Mouse (Mus musculus): Measurements from ENCODE around the gene Srd5a1. TPM values are rescaled to one million over a fixed set of nuclear protein-coding genes. Genes with fewer than 3 reads are reported as not detected.
"Not testable (repeated sequence)": the region's sequence is repeated elsewhere in the genome, so short reads cannot be mapped to it uniquely, and the experiment has no call there.

Gene Srd5a1
- total RNA-seq, 2 experiments from 2014 or later: 2.4 to 2.5 TPM

GRCm38 (mm10) chr13:69627941-69628340 is 16.7 kb upstream of the Srd5a1 start:
- DNase-seq: no peak
- intact Hi-C loops (cut with DNase I): no loop called here

GRCm38 (mm10) chr13:69624510-69624909 is 13.3 kb upstream of the Srd5a1 start:
- DNase-seq: no peak
- intact Hi-C loops (cut with DNase I): no loop called here

GRCm38 (mm10) chr13:69623843-69624242 is 12.6 kb upstream of the Srd5a1 start:
- intact Hi-C loops (cut with DNase I): no loop called here
- DNase-seq: no peak

GRCm38 (mm10) chr13:69616716-69617115 is 5.5 kb upstream of the Srd5a1 start:
- no peak for DNase-seq
- intact Hi-C loops (cut with DNase I): no loop called here

- DNase-seq: no peak
- intact Hi-C loops (cut with DNase I): loop anchor here (5.0 kb wide), 3 partner anchors 60 to 105 kb away; partner anchors contain the start of genes Nsun2 and Tent4a
Measured at GRCm38 (mm10) chr13:69612175-69612544, 918 bp upstream of the Srd5a1 start.

- intact Hi-C loops (cut with DNase I): loop anchor here (5.0 kb wide), 3 partner anchors 59 to 104 kb away; partner anchors contain the start of genes Nsun2 and Tent4a
- DNase-seq: peak; percentile 43 to 55
Measured at GRCm38 (mm10) chr13:69610751-69611397, 368 bp downstream of the Srd5a1 start.

GRCm38 (mm10) chr13:69608734-69609133 is 2.5 kb downstream of the Srd5a1 start:
- intact Hi-C loops (cut with DNase I): no loop called here
- no peak for DNase-seq

GRCm38 (mm10) chr13:69604670-69605069 is 6.6 kb downstream of the Srd5a1 start:
- intact Hi-C loops (cut with DNase I): loop anchor here (2.0 kb wide), 1 partner anchor 38 kb away; no protein-coding TSS in a partner anchor
- DNase-seq: no peak

GRCm38 (mm10) chr13:69601321-69601720 is 9.9 kb downstream of the Srd5a1 start:
- intact Hi-C loops (cut with DNase I): no loop called here
- no peak for DNase-seq

GRCm38 (mm10) chr13:69600863-69601262 is 10.4 kb downstream of the Srd5a1 start:
- intact Hi-C loops (cut with DNase I); DNase-seq: not testable (repeated sequence)

- no peak for DNase-seq
- intact Hi-C loops (cut with DNase I): no loop called here
Measured at GRCm38 (mm10) chr13:69598867-69599266, 12.4 kb downstream of the Srd5a1 start.

- DNase-seq: no peak
- intact Hi-C loops (cut with DNase I): no loop called here
Measured at GRCm38 (mm10) chr13:69596515-69596914, 14.7 kb downstream of the Srd5a1 start.

GRCm38 (mm10) chr13:69595911-69596310 is 15.3 kb downstream of the Srd5a1 start:
- intact Hi-C loops (cut with DNase I): no loop called here
- no peak for DNase-seq

- DNase-seq: no peak
- intact Hi-C loops (cut with DNase I): no loop called here
Measured at GRCm38 (mm10) chr13:69594577-69595256, 16.5 kb downstream of the Srd5a1 start.

GRCm38 (mm10) chr13:69593453-69593852 is 17.8 kb downstream of the Srd5a1 start:
- intact Hi-C loops (cut with DNase I): no loop called here
- no peak for DNase-seq

- no peak for DNase-seq
- intact Hi-C loops (cut with DNase I): no loop called here
Measured at GRCm38 (mm10) chr13:69592226-69592625, 19.0 kb downstream of the Srd5a1 start.

GRCm38 (mm10) chr13:69591338-69591737 is 19.9 kb downstream of the Srd5a1 start:
- intact Hi-C loops (cut with DNase I): no loop called here
- no peak for DNase-seq

- intact Hi-C loops (cut with DNase I): no loop called here
- no peak for DNase-seq
Measured at GRCm38 (mm10) chr13:69588263-69588662, 23.0 kb downstream of the Srd5a1 start.

GRCm38 (mm10) chr13:69587849-69588248 is 23.4 kb downstream of the Srd5a1 start:
- intact Hi-C loops (cut with DNase I): no loop called here
- DNase-seq: no peak

GRCm38 (mm10) chr13:69586337-69586736 is 24.9 kb downstream of the Srd5a1 start:
- no peak for DNase-seq
- intact Hi-C loops (cut with DNase I): no loop called here

GRCm38 (mm10) chr13:69585828-69586227 is 25.4 kb downstream of the Srd5a1 start:
- intact Hi-C loops (cut with DNase I): no loop called here
- DNase-seq: peak in 1 of 2 experiments; percentile 12

- intact Hi-C loops (cut with DNase I): no loop called here
- DNase-seq: no peak
Measured at GRCm38 (mm10) chr13:69583591-69583990, 27.7 kb downstream of the Srd5a1 start.

All from heart, postnatal 10 days (tissue).